Mouse (Mus musculus) heart, adult 18-20 months (tissue): ENCODE data around the gene Cox4i1. TPM values are rescaled to one million over a fixed set of nuclear protein-coding genes. Genes with fewer than 3 reads are reported as not detected.

Experiments
- DNase-seq, 2 experiments: peaks; one replicate each; pipeline ENCODE4 v3.0.0; 2021 to 2022; ENCODE audit warnings: mixed read lengths in 1 of 2
- long read RNA-seq, 2 experiments: library from polyadenylated mRNA; stranded (forward); transcript quantifications; one replicate each; pipeline ENCODE4 v2.0.0; 2021
- total RNA-seq, 2 experiments: library from RNA; stranded (reverse); gene quantifications; 2 replicates each; pipeline ENCODE4 v1.2.3; 2021

Gene Cox4i1
- 1,000 to 10,000 TPM; 4,737 to 4,778 TPM for total RNA-seq
- long read RNA-seq, experiment 1, transcript Cox4i1-204 (3 exons, 578 nt), result major isoform, 8,152 of 11,975 reads
- long read RNA-seq, experiment 1, transcript Cox4i1-201 (5 exons, 745 nt), result minor isoform, 3,502 of 11,975 reads
- long read RNA-seq, experiment 1, transcript Cox4i1-203 (2 exons, 438 nt), result minor isoform, 34 of 11,975 reads
- long read RNA-seq, experiment 1, transcript Cox4i1-205 (5 exons, 765 nt), result minor isoform, 56 of 11,975 reads
- long read RNA-seq, experiment 1, partial matches to known transcripts, result 161 of 11,975 reads
- long read RNA-seq, experiment 1, other reads (novel, unspliced or antisense), result 67 of 11,975 reads
- long read RNA-seq, experiment 2, transcript Cox4i1-201 (5 exons, 745 nt), result minor isoform, 2,779 of 9,898 reads
- long read RNA-seq, experiment 2, transcript Cox4i1-204 (3 exons, 578 nt), result major isoform, 6,841 of 9,898 reads
- long read RNA-seq, experiment 2, transcript Cox4i1-203 (2 exons, 438 nt), result minor isoform, 45 of 9,898 reads
- long read RNA-seq, experiment 2, transcript Cox4i1-205 (5 exons, 765 nt), result minor isoform, 39 of 9,898 reads
- long read RNA-seq, experiment 2, partial matches to known transcripts, result 145 of 9,898 reads
- long read RNA-seq, experiment 2, other reads (novel, unspliced or antisense), result 47 of 9,898 reads

DNA sequence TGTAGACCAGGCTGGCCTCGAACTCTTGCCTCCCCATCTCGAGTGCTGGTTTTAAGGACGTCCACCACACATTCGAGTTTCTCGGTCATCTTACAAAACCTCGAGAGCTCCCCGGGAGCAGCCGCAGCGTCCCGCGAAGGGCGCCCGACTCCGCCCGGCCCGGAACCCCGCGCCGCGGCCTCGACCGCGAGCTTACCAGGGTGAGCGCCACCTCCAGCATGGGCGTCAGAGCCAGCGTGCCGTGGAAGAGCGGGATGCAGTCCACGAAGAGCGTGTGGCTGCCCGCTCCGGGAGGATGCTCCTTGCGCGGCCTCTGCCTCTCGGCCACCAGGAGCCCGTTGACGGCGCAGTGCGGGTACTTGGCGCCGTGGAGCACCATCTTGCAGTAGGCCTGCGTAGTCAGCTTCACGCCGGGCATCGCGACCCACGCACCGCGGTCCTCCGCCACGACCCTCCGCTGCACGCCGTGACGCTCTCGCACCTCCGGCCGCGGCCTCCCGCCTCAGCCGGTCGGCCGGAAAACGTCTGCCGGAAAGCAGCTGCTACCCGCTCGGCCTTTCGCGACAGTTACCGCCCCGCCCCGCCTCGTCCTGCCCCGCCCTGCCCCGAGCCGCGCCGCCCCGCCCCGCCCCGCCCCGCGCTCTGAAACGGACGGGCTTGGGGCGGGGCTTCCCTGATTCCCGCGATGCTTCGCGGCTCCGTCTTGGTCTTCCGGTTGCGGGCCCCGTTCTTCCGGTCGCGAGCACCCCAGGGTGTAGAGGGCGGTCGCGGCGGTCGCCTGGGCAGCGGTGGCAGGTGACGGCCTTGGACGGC is at the start of gene Cox4i1, which contains the start of gene Gm27021:
Gene Cox4i1, plus strand, starts transcription at position 662 of the 813 bp plus-strand sequence.
Gene Gm27021, minus strand, starts transcription at position 519 of the 813 bp plus-strand sequence.
- DNase-seq, result peak; percentile 94 to 95

DNA sequence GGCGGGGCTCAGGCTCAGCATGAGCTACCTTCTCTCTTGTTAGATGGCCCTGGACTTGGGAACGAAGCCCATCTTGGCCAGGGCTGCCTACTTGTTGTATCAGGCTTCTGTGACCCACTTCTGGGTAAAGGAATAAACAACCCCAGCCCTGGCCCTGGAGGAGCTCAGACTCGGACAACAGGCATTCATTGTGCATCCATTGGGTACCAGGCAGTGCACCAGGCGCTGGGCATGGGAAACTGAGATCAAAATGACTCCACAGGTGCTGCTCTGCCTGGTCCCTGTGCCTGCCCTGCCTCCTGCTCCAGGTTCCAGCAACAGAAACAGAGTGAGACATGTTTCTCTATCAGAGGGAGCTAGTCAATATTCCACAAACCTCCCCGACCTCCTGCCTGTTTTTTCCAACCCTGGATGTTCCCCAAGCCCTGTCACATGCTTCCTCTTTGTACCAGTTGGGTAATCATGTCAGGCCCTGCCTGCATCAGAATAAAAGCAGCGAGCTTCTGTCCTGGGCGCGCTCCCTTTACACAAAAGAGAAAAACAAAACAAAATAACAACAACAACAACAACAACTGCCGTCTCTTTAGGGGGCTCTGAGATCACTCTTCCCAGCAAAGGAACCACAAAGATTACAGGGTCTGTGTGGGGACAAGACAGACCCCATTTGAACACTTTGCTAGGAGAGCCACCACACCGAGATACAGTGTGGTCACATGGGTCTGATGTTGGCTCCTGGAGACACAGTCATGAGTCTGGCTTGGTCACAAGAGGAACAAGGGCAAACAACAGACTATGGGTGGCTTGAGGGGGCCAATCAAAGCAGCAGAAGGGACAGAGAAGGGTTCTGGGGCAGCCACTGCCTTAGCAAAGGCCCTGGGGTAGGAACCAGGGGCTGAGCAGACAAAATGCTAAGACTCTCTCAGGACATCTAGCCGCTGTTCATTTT is 48.5 kb upstream of the Cox4i1 start:
- peak; percentile 74 to 80 for DNase-seq

DNA sequence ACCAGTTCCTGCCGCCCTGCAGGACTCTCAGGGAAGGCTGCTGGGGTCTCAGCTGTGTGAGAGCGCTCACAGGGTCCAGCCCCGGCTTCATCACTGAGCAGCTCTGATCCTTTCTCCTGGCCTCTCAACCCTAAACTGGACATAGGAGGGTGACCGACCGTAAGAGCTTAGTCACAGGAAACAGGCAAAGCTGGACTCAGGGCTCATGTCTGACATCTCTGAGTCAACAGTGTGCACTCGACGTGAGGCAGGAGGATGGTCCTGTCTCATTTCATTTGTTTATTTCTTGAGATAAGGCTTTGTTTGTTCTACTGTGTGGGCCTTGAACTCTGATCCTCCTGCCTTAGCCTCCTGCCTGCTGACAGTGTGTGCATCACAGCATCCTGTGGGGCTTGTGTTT is 47.6 kb upstream of the Cox4i1 start:
- DNase-seq, result no peak

DNA sequence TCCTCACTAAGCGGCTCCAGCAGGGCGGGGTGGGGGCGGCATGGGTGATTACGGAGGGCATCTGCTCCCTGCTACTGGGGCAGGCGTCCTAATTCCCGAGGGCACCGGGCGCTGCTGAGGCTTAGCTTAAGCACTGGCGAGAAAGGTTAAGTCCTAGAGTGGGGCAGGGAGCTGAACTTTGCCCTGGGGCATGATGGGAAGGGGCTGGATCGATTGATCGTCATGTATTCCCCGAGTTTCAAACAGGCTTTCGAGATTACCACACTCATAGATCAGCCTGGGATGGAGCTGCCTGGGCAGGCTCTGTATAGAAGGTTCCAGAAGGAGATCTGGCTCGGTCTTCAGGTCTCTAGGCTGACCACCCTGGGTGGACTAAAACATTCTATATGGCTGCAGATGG is 45.9 kb upstream of the Cox4i1 start:
- DNase-seq, result no peak

DNA sequence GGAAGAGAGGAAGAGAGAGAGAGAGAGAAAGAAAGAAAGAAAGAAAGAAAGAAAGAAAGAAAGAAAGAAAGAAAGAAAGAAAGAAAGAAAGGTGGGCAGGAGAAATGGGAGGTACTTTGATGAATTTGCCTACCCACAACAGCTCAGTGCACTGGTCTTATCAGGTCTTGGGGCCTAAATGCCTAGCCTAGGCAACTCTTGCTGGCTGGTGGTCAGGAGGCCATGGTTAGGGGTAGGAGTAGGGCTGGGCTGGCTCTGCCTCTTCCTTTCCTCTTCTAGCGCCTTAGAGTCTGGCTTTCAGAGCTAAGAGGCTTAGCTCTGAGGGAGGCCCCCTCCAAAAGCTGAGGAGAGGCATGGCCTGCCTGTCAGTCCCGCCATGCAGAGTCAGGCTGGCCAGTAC is 44.4 kb upstream of the Cox4i1 start:
- DNase-seq, result no peak

DNA sequence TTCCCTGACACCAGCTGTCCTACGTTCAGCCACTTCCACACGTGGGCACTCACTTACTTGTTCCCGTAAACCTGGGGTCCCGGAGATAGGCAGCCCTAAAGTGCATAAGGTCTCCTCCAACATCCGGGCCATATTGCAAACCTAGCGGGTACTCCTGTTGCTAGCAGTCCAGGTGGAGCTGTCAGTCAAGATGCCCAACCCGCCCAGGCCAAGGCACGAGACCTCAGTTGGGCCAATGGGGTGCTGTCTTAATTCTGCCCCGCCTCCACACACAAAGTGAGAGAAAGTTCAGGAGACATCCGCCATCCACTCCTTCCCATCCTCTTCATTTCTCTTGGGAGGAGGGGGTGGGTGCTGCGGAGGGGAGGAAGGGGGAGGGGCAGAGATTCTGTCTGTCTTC is 41.6 kb upstream of the Cox4i1 start:
- DNase-seq, result no peak

DNA sequence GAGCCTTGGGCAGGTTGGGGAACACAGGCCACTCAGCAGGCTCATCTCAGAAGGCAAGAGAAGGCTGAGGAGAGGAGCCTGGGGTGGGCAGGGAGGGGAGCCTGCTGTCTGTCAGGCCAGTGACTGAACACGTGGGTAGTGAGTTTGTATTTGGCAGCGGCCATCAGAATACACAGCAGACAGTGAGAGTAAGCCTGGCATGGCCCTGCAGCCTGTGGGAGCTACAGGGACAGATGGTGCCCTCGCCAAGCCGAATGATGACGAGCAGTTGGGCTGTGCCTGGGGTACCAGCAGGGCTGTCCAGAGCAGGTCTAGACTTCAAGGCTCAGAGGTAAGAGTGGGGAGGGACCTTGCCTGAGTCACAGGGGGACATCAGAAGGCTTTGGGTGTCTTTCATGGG is 40.7 kb upstream of the Cox4i1 start:
- DNase-seq, result no peak

DNA sequence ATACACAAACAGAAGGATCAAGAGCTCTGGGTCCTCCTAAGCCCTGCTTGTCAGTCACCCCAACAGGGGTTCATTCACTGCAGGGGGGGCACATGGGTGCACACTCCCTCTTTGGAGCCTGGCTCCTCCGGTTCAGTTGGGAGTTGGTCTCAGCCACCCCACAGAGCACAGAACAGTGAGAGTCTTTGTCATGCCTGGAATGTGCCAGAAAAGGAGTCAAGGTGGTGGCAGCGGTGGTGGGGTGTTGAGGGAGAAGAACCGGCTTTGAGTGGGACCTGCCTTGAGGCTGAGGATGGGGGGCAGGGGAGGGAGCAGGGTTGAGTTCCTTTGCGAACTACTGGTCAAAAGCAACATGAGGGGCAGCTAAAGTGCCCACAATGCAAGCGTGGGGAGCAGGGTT is 38.0 kb upstream of the Cox4i1 start:
- DNase-seq, result no peak

DNA sequence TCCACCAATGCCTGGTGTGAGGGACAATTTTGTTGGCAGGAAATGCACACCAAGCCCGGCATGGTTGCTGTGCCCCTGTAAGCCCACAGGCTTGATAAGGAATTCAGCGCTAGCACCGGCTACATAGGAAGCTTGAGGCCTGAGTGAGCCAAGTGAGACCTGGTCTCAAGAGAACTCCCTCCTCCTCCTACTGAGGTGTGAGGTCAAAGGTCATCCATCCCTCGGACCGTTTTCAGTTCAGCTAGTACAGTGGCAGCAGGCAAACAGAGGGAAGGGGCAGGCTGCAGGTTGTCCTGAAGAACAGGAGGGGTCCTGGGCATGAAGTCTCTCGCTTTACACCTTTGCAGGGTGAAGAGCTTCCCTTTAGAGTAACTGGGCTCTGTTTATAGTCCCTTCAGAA is 37.2 kb upstream of the Cox4i1 start:
- DNase-seq, result no peak

DNA sequence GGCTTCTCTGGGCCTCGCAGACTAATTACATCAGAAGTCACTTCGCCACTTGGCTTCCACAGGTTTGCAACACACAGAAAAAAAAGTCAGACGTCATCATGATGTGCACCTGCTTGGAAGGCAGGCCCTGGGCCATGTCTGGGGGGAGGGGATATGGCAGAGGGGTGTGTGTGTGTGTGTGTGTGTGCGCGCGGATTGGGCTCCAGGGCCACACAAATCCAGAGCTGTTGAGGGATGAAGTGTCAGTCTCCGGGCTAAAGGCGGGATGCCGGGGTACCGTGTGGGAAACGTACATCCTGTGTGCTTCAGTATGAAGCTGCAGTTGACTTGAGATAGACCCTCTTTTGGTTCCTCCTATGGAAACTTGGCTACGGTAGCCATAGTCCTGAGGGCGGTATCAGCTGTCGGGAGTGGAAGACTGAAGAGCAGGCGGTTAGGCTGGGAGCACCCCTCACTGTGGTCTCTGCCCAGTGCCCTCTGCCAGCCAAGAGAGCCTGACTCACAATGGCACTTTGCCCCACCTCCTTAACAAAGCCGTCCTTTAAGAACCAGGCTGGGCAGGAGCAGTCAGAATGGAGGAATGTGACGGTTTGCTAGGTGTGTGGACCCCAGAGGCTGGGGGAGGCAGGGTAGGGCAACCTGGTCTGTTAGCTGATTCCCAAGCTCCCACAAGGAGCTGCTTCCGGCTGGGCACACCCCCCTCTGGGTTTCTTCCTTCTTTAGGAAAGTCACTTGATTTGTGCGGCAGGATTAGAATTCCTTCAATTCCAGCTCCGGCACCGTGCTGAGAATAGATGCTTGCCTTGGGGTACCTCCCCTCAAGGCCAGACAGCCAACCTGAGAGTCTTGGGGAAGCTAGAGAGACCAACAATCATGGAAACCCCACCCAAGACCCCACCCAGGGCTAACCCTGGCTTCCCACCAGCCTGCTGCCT is 36.3 kb upstream of the Cox4i1 start:
- DNase-seq, result no peak

DNA sequence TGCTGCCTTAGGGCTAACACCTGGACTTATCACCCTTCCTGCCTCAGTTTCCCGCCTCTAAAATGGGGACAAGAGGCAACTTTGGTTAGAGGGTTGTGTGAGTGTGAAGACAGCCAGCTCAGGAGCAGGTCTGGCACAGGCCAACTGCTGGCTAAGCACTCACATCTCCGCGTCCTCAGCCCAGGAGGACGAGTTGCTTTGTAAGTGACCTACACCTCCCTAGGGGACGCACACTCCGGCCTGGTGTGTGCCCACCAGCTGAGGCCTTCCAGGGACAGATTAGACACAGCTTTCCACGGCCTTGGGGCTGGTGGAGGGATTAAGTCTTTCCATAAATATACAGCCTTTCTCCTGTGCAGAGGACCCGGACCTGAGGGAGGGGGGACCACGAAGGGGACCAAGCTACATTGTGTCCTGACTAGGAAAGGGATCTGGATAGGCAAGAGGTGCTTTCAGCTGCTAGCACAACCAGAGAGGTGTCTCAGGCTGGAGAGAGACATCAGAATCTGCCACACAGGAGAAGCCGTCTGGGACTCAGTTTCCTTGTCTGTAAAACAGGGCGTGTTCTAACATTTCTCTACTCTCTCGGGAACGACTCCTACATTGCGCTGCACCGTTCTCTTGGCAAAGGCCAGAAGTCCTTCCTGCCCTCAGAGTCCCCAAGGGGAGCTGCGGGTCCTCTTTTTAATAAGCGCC is 34.9 kb upstream of the Cox4i1 start:
- no peak for DNase-seq

DNA sequence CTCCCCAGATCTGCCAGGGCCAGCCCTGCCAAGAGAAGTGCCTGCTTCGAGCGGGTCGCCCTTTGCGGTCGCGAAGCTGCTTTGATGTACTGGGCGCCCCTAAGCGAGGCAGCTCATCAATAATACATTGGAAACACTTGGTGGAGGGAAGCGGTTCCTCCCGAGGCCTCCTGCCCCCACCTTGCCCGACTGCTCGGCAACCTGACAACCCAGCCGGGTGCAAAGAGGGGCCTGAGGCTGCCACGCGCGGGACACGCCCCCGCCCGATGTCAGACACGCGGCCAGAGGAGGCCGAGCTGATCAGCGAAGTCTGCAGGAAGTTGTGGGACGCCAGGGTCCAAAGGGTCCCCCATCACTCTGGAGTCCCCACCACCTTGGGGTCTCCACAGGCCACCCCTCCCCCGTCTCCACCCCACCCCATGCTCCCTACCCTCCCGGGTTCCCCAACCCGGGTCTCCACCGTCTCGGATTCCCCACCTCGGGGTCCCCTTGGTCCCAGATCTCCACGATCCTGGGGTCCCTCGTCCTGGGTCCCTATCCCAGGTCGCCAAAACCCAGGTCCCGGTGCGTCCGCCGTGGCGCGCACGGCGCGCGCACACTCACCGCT is 34.3 kb upstream of the Cox4i1 start:
- DNase-seq, result no peak

DNA sequence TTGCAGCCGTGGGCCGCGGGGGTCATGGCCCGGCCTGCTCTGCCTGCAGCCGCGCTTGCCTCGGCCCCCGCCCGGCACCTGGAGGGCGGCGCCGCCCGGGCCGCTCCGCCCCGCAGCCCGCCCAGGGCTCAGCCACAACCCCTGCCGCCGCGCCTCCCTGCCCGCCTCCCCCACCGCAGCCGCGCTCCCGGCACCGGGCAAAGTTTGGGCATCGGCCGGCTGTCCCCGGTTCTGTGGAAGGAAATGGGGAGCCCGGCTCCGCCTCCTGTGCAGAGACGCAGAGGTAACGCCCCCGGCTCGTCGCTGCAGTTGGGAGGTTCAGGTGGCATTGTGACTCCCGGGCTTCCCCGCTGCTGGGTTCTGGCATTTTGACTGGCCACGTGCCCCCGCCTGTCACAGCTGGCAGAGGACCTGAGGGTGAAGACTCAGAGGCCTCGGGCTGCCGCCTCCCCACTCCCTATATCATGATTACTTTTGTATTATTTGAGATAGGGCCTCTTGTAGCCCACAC is 33.6 kb upstream of the Cox4i1 start:
- DNase-seq, result peak; percentile 72 to 76

DNA sequence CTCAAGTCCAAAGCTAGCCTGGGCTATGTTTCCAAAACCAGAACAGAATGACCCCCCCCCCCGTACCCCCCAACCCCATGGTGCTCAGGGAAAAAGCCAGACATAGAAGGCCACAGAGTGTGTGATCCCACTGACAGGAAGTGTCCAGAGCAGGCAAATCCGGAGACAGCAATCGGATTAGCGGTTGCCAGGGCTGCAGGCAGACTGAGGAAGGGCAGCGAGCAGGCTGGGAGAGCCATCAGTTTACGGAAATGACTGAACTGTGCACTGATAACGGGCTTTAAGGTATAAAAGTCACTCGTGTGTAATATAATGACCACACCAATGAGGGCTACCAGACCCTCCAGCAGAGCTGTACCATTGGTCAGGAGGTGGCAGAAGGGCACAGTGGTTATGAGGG is 26.8 kb upstream of the Cox4i1 start:
- no peak for DNase-seq

DNA sequence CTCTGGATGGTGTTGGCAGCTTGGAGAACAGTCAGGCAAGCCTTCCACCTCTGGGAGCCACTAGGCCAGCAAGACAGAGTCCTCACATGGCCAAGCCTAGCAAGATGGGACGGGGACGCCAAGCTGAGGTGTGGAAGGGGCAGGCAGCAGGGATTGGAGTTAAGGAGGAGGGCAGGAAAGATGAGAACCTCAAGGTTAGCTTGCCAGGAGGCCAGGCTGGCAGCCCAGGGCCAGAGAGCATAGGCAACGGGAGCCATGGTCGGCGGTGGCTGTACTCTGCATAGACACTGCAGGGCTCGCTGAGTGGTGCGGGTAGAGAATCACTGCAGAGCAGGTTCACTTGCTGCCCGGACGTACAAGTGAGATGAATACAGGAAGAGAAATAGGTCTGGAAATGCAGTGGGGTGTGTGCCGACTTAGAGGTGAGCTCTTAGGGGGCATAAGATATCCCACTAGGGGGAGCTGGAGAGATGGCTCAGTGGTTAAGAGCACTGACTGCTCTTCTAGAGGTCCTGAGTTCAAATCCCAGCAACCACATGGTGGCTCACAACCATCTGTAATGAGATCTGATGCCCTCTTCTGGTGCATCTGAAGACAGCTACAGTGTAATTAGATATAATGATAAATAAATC is 25.9 kb upstream of the Cox4i1 start:
- DNase-seq, result no peak

DNA sequence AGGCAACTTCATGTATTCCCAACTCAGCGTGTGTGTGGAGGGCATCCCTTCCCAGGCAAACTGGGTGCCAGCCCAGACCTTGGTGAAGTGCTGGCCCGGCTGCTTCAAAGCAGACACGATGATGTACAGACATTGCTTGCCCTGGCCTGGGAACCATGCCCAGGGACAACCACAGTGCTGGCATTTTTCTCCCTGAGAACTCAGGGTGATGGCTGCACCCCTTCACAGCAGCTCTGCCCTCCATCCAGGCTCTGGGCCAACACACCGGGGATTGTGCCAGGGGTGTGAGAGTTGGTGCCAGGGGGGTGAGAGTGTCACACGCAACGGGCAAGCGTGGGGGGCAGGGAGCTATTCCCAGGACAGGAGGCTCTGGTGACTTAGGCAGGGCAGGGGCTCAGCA is 23.4 kb upstream of the Cox4i1 start:
- peak; percentile 85 to 87 for DNase-seq

DNA sequence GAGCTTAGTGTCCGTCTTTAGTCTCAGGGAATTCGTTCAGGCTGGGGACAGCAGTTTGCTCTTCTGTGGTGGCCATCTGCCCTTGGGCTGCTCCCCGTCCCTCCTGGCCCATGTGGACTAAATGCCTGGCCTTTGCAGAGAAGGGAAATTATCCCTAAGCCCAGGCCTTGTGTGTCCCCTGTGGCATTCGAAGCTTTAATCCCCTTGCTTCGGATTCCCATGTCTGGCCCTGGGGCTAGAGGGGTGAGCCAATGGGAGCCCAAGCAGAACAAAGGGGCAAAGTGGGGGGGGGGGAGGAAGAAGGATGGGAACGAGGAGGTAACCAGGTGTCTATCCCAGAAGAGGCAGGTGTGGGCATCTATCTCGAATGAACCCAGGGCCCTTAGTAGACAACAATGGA is 20.5 kb upstream of the Cox4i1 start, which contains the start of gene 1190005I06Rik:
Gene 1190005I06Rik, minus strand, starts transcription at position 101 of the 400 bp plus-strand sequence.
- DNase-seq, result no peak

DNA sequence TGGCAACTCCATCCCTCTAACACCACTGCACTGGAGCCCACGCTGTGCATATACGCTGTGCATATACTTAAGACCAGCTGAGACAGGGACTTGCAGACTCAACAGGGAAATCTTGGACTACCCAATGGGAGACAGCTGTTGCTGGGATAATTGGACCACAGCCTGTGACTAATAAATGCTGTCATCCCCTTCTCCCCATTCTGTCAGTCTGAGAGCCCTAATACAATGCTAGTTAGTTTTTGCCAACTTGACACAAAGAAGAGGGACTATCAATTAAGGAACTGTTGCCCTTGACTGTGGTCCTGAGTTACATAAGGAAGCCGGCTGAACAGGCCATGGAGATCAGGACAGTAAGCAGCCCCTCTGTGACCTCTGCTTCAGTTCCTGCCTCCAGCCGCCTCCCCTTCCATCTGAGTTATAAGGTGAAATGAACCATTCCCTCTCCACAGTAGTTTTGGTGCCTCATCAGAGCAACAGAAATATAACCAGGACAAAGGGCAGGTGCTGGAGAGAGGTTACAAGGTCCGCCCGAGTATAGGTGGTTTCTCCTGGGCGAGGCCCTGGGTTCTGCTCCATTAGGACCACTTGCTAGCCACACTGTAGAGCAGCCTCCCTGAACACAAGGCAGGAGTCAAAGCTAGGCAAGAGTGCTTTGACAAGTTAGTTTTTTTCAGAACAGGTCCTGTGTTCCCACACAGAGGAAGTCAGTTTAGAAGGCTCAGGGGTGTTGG is 11.5 kb upstream of the Cox4i1 start:
- DNase-seq, result no peak
